Mouse (Mus musculus) liver, embryonic 14.5 days (tissue): ENCODE results near the gene Klhl22. TPM values are rescaled to one million over a fixed set of nuclear protein-coding genes. Genes with fewer than 3 reads are reported as not detected.
A peak's percentile ranks its signal among the peaks of the same experiment; 100 is the strongest.

ENCODE experiments used
- ATAC-seq: fragments of 200-750 bp; cut with Nextera tagmentation; 2 replicates; pipeline ENCODE4 v1.8.0; 2017; ENCODE audit warnings: moderate number of reproducible peaks, mild to moderate bottlenecking, moderate library complexity; ENCODE audit not compliant: insufficient read depth
- DNase-seq, 3 experiments: peaks; one replicate each; pipeline ENCODE4 v3.0.0-alpha.2; 2012 to 2013; ENCODE audit warnings: low read depth in 3 of 3, low spot score in 3 of 3
- H3K27ac ChIP-seq: fragments of 300-500 bp; sonication (generic); 2 replicates; pipeline ENCODE4 v1.5.1; 2014; ENCODE audit warnings: moderate library complexity, mild to moderate bottlenecking, control low read depth, inconsistent platforms
- H3K27me3 ChIP-seq: fragments of 300-500 bp; sonication (generic); 2 replicates; pipeline ENCODE4 v1.6.1; 2014; ENCODE audit warnings: mild to moderate bottlenecking, low read length, moderate library complexity; ENCODE audit not compliant: control insufficient read depth, insufficient read depth
- H3K36me3 ChIP-seq: fragments of 300-500 bp; sonication (generic); replicated peaks from 2 replicates; pipeline ENCODE4 v1.6.1; 2014; ENCODE audit warnings: low read depth; ENCODE audit not compliant: control insufficient read depth, insufficient read depth
- H3K4me1 ChIP-seq, 2 experiments: fragments of 200-500 bp in 1 of 2; fragments of 300-500 bp in 1 of 2; sonication (generic) in 1 of 2; replicated peaks; 2 replicates each; pipeline ENCODE4 v1.6.1; 2012 to 2014; ENCODE audit warnings: antibody characterized with exemption in 1 of 2, inconsistent platforms in 1 of 2, low read length in 1 of 2; ENCODE audit not compliant: control insufficient read depth in 2 of 2, insufficient read depth in 2 of 2
- H3K4me2 ChIP-seq: fragments of 300-500 bp; sonication (generic); 2 replicates; pipeline ENCODE4 v1.6.1; 2014; ENCODE audit warnings: low read depth, mild to moderate bottlenecking, control low read depth, moderate library complexity
- H3K4me3 ChIP-seq, 2 experiments: fragments of 200-500 bp in 1 of 2; fragments of 300-500 bp in 1 of 2; sonication (generic) in 1 of 2; 2 replicates each; pipeline ENCODE4 v1.5.1; 2012 to 2014; ENCODE audit warnings: low read depth in 2 of 2, low read length in 2 of 2, mild to moderate bottlenecking in 2 of 2, control low read depth in 1 of 2, inconsistent platforms in 1 of 2, moderate library complexity in 1 of 2; ENCODE audit not compliant: insufficient read depth in 1 of 2
- H3K9ac ChIP-seq: fragments of 300-500 bp; sonication (generic); replicated peaks from 2 replicates; pipeline ENCODE4 v1.6.1; 2014; ENCODE audit warnings: mild to moderate bottlenecking, control low read depth, moderate library complexity
- H3K9me3 ChIP-seq: fragments of 300-500 bp; sonication (generic); 2 replicates; pipeline ENCODE4 v1.6.1; 2016; ENCODE audit warnings: low read length, mixed read lengths; ENCODE audit not compliant: control insufficient read depth
- CTCF ChIP-seq: IDR thresholded peaks from 2 replicates; pipeline ENCODE4 v1.5.1; 2016; ENCODE audit warnings: antibody characterized with exemption, low read depth, control low read depth
- EP300 ChIP-seq: IDR thresholded peaks from 2 replicates; pipeline ENCODE4 v1.6.1; 2016; ENCODE audit warnings: antibody characterized with exemption, low read depth
- WGBS: fragments of 180-500 bp; shearing (Covaris S2); extraction: QIAGEN DNeasy Blood & Tissue Kit; methylation state at CpG from one replicate; pipeline ENCODE4 v1.1.7; 2014; ENCODE audit not compliant: insufficient replicate concordance; 5-methylcytosine and 5-hydroxymethylcytosine counted together
- polyA plus RNA-seq, 2 experiments: library from polyadenylated mRNA; depleted of rRNA in 1 of 2; stranded (reverse) in 1 of 2; unstranded in 1 of 2; fragments of >200 nt; fragmentation: Nextera tagmentation in 1 of 2; extraction: Ambion mirVana in 1 of 2; gene quantifications; 2 replicates each; pipeline versions ENCODE4 v1.2.1 to v1.2.3; 2012 to 2014

Klhl22 gene
- 13.1 and 14.0 TPM in 2 replicates for polyA plus RNA-seq (2012; rRNA removed)
- 10.8 and 11.6 TPM in 2 replicates for polyA plus RNA-seq (2014; fragmentation: Nextera tagmentation; extraction: Ambion mirVana)

GRCm38 (mm10) chr16:17759344-17759773 lies at the start of gene Klhl22:
Gene Klhl22, plus strand, starts transcription at chr16:17759618.
- Histone ChIP-seq H3K4me1 (peaks cover 18 to 25% of the 10 kb centered on the region in 2 experiments), H3K9me3 (no peaks in the 10 kb centered on the region), H3K9ac (peak within 1 kb of the TSS; percentile 60), H3K27me3 (no peaks in the 10 kb centered on the region), H3K4me3 (peak within 1 kb of the TSS; percentile 51 to 54), H3K4me2 (peak within 1 kb of the TSS; percentile 67), H3K36me3 (no peaks in the 10 kb centered on the region), H3K27ac (no peak within 1 kb of the TSS)
- 0% methylated on average over 26 of the region's 28 CpGs for WGBS
- DNase-seq (peak; percentile 43 to 50 (median 47)), ATAC-seq (peak; percentile 75)
- TF ChIP-seq EP300 (no peak), CTCF (no peak)

- Histone ChIP-seq H3K9me3 (no peaks in the 10 kb centered on the region), H3K4me2 (no peak overlapping the region), H3K4me1 (peaks cover 7 to 16% of the 10 kb centered on the region in 2 experiments; a peak in 3 of 4 replicates), H3K27ac (no peak overlapping the region), H3K36me3 (peaks cover 6% of the 10 kb centered on the region; the same call in 1 of the 2 replicates), H3K9ac (no peak overlapping the region), H3K4me3 (no peak overlapping the region), H3K27me3 (no peaks in the 10 kb centered on the region)
- ATAC-seq (no peak), DNase-seq (no peak)
- WGBS: 76% methylated on average over 1 of the region's 1 CpGs
- TF ChIP-seq CTCF (no peak), EP300 (no peak)
Observed at GRCm38 (mm10) chr16:17717791-17718190, 41.6 kb upstream of the Klhl22 start.

DNA sequence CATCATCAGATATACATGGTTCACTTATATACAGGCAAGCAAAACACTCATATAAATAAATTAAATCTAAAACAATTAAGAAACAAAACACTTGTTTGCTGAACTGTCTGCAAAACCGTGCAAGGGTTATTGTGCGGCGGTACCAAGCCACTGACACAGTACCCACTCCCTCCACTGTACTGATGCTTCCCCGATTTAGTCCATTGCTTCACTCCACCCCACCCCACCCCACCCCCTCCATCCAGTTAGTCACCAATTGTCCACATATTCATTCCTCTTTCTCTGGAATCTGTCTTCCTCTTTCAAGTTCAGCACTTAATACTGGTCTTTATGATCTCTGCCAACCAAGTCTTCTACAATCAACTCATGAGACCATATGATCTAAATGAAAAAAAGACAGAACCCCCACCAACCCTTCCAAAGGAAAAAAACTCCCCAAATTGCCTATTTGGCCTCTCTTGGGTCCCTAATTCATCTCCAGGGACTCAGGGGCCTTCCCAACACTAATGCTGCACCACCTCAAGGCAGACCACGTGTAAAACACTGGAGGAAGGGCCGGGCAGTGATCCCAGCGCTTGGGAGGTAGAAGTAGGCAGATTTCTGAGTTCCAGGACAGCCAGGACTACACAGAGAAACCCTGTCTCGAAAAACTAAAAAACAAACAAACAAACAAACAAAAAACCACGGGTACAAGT lies 38.2 kb upstream of the Klhl22 start:
- WGBS: 44% methylated on average over 9 of the region's 9 CpGs
- Histone ChIP-seq H3K36me3 (peaks cover 2% of the 10 kb centered on the region; the same call in 1 of the 2 replicates), H3K4me3 (peak overlapping the region; percentile 74 to 80), H3K9ac (peak overlapping the region; percentile 83), H3K4me2 (peak overlapping the region; percentile 90), H3K27me3 (no peaks in the 10 kb centered on the region), H3K9me3 (no peaks in the 10 kb centered on the region), H3K4me1 (peaks cover 7 to 16% of the 10 kb centered on the region in 2 experiments; a peak in 3 of 4 replicates), H3K27ac (no peak overlapping the region)
- TF ChIP-seq CTCF (no peak), EP300 (no peak)
- DNase-seq (no peak), ATAC-seq (no peak)

DNA sequence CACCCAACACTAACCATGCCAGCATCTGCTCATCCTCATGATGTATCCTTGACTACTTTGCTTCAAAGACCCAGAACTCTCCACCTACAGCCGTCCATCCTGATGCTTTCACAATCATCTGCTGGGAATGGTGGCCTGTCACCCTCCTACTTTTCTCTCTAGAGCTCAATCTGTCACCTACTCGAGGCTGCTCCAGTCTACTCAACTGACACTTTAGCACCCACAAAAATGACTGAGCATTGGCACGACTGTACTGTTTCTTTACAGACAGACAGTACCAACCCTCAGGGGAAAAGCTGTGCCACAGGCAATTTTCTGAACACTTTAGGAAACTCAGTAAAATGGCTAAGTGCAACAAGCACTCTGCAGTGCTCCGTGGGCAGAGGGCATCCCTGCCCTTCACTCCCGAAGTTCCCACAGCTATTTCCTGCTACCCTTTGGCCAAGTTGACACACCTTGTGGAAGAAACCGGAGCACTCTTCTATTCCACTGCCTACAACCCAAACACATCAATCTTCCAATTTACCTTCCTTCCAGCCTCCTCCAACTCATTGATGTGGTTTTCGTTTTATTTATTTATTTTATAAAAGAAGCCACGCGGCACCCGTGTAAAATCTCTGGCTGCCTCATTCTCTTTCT lies 37.5 kb upstream of the Klhl22 start:
- Histone ChIP-seq H3K4me1 (peaks cover 7 to 20% of the 10 kb centered on the region in 2 experiments; a peak in 3 of 4 replicates), H3K4me2 (peak overlapping the region; percentile 90), H3K27me3 (no peaks in the 10 kb centered on the region), H3K9me3 (no peaks in the 10 kb centered on the region), H3K4me3 (peak overlapping the region; percentile 74 to 80), H3K9ac (peak overlapping the region; percentile 83), H3K36me3 (peaks cover 2% of the 10 kb centered on the region; the same call in 1 of the 2 replicates), H3K27ac (peak overlapping the region; percentile 9)
- DNase-seq: no peak
- WGBS: 1% methylated on average over 10 of the region's 10 CpGs
- TF ChIP-seq EP300: no peak
- no peak for TF ChIP-seq CTCF
- ATAC-seq: no peak
